Mouse (Mus musculus): ENCODE results near the gene M1ap. TPM values are rescaled to one million over a fixed set of nuclear protein-coding genes. Genes with fewer than 3 reads are reported as not detected.

The M1ap gene
- total and polyA plus RNA-seq, 2 experiments from 2014 or later, result 1.2 TPM; not detected in 1

DNA sequence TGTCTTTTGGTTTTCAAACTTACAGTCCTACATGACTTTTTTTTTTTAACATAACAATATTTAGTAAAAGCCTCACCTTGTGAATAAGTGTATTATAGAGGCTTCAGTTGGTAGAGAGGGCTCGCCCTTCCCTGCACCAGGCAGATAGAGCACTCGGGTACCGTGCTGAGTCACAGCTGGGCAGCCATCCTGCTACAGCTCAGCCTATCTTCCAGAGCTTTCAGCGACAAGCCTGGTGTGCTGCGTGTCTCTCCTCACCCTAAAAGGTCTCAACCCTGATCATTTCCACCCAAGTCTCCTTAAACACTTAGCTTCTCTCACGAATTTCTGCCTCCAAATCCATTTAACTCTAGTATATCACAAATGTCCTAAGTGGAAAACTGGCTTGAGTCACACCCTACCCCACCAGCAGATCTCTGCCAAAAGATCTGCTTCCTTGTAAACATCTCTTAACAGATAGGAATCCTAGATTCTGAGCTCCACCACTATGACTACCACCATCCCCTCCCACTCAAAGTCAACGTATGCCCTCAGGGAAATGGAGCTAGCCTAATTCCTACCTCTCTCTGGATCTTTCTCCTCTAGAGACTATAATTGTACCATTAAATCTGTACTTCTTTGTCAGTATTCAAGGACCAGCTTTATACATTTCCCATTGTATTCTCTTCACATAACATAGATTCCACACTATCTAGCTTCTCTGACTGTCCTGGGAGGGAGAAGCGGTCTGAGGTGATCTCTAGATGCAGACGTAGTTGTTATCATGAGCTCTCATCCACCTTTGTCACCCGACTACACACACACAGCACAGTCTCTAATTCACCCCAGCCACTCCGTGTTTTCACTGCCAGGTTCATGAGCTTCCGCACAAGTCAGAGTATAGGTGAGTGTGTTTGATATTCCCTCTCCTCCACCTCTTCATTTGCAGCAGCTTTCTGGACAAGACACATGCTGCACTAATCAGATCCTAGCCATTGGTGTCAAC is 68.1 kb downstream of the M1ap start:
- no peak overlapping the region for H3K4me3 ChIP-seq (ENCODE audit: low read depth, low read length)
- TF ChIP-seq CTCF (IDR thresholded peaks at IDR 0.05), result no peak
- 78% methylated on average over 12 of the region's 12 CpGs for WGBS
- H3K27ac ChIP-seq (ENCODE audit: low read depth, low read length), result no peak overlapping the region
- H3K9me3 ChIP-seq (ENCODE audit: low read length), result no peaks in the 10 kb centered on the region
- DNase-seq (ENCODE audit: low spot score) (no peak), ATAC-seq (ENCODE audit: low FRiP score) (no peak)
- H3K4me2 ChIP-seq (ENCODE audit: low read depth, low read length, poor library complexity, severe bottlenecking), result no peak overlapping the region
- no peak overlapping the region for H3K9ac ChIP-seq (replicated peaks; ENCODE audit: low read length, poor library complexity, severe bottlenecking)
- H3K4me1 ChIP-seq (ENCODE audit: insufficient read depth, low read length), result no peaks in the 10 kb centered on the region
- H3K27me3 ChIP-seq (ENCODE audit: insufficient read depth, low read length), result no peaks in the 10 kb centered on the region
- H3K36me3 ChIP-seq (ENCODE audit: insufficient read depth, low read length), result no peaks in the 10 kb centered on the region

DNA sequence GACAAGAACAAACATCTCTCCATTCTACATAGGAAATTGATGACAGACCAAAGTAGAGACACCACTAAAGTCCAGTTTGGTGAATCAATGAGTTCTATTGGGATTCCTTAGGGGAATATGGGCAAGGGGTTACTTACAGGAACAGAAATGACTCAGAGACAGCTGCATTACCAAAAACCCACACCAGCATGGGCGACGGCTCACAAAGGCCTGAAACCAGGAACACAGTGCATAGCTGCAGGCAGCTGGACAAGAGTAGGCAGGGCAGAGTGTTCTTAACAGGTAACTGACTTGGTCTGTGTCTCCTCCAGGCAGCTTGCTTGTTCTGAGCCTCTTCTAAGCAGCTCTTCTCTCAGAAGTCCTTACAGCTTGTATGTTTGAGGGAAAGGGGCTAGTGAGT is 69.0 kb downstream of the M1ap start:
- TF ChIP-seq CTCF (IDR thresholded peaks at IDR 0.05), result no peak

DNA sequence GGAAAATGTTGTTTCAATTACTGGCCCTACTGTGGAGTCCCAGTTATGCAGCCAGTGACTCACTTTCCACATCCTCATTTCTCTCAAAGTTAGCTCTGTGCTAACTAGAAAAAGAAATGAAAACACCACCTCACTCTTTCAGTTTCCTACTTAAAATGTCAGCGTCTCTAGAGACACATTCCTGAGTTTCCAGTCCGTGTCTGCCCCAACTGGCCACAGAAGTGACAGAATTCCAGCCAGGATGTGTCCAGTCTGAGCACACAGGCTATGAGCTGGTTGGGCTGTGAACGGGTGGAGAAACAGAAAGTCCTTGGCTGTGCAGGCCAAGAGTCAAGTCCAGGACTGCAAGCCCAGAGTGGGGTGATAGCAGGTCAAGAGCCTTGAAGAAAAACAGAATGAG is 70.5 kb downstream of the M1ap start:
- TF ChIP-seq CTCF (IDR thresholded peaks at IDR 0.05), result no peak
- ATAC-seq (ENCODE audit: low FRiP score) (no peak), DNase-seq (ENCODE audit: low spot score) (no peak)
- H3K4me3 ChIP-seq (ENCODE audit: low read depth, low read length), result no peak overlapping the region
- 68% methylated on average over 3 of the region's 3 CpGs for WGBS
- H3K4me2 ChIP-seq (ENCODE audit: low read depth, low read length, poor library complexity, severe bottlenecking), result no peak overlapping the region
- no peaks in the 10 kb centered on the region for H3K27me3 ChIP-seq (ENCODE audit: insufficient read depth, low read length)
- no peaks in the 10 kb centered on the region for H3K36me3 ChIP-seq (ENCODE audit: insufficient read depth, low read length)
- H3K9me3 ChIP-seq (ENCODE audit: low read length), result no peaks in the 10 kb centered on the region
- H3K27ac ChIP-seq (ENCODE audit: low read depth, low read length), result no peak overlapping the region
- no peaks in the 10 kb centered on the region for H3K4me1 ChIP-seq (ENCODE audit: insufficient read depth, low read length)
- H3K9ac ChIP-seq (replicated peaks; ENCODE audit: low read length, poor library complexity, severe bottlenecking), result no peak overlapping the region

More for the DNA sequence above, 69.0 kb downstream of the M1ap start:
- no peak overlapping the region for H3K4me3 ChIP-seq (ENCODE audit: low read depth, low read length)
- ATAC-seq (ENCODE audit: low FRiP score), result no peak
- DNase-seq (ENCODE audit: low spot score), result no peak
- H3K27ac ChIP-seq (ENCODE audit: low read depth, low read length), result no peak overlapping the region
- H3K9ac ChIP-seq (replicated peaks; ENCODE audit: low read length, poor library complexity, severe bottlenecking), result no peak overlapping the region
- no peaks in the 10 kb centered on the region for H3K4me1 ChIP-seq (ENCODE audit: insufficient read depth, low read length)
- H3K27me3 ChIP-seq (ENCODE audit: insufficient read depth, low read length), result no peaks in the 10 kb centered on the region
- no peak overlapping the region for H3K4me2 ChIP-seq (ENCODE audit: low read depth, low read length, poor library complexity, severe bottlenecking)
- H3K9me3 ChIP-seq (ENCODE audit: low read length), result no peaks in the 10 kb centered on the region
- WGBS, result 79% methylated on average over 2 of the region's 2 CpGs
- no peaks in the 10 kb centered on the region for H3K36me3 ChIP-seq (ENCODE audit: insufficient read depth, low read length)

DNA sequence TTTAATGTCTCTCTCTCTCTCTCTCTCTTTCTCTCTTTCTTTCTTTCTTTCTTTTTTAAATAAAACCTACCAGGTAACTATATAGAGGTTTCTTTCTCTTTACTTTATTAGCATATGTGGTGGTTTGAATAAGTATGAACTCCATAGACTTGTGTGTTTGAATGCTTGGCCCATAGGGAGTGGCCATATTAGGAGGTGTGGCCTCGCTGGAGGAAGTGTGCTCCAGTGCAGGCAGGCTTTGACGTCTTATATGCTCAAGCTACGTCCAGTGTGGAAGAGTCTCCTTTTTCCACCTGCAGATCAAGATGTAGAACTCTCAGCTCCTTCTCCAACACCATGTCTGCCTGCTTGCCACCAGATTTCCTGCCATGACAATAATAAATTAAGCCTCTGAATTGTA is 72.3 kb downstream of the M1ap start:
- Histone ChIP-seq H3K4me2 (ENCODE audit: low read depth, low read length, poor library complexity, severe bottlenecking) (no peak overlapping the region), H3K9ac (replicated peaks; ENCODE audit: low read length, poor library complexity, severe bottlenecking) (no peak overlapping the region), H3K27me3 (ENCODE audit: insufficient read depth, low read length) (no peaks in the 10 kb centered on the region), H3K9me3 (ENCODE audit: low read length) (no peaks in the 10 kb centered on the region), H3K27ac (ENCODE audit: low read depth, low read length) (no peak overlapping the region), H3K4me1 (ENCODE audit: insufficient read depth, low read length) (no peaks in the 10 kb centered on the region), H3K4me3 (ENCODE audit: low read depth, low read length) (no peak overlapping the region), H3K36me3 (ENCODE audit: insufficient read depth, low read length) (no peaks in the 10 kb centered on the region)
- no peak for TF ChIP-seq CTCF (IDR thresholded peaks at IDR 0.05)
- 71% methylated on average over 3 of the region's 3 CpGs for WGBS
- DNase-seq (ENCODE audit: low spot score) (no peak), ATAC-seq (ENCODE audit: low FRiP score) (no peak)

DNA sequence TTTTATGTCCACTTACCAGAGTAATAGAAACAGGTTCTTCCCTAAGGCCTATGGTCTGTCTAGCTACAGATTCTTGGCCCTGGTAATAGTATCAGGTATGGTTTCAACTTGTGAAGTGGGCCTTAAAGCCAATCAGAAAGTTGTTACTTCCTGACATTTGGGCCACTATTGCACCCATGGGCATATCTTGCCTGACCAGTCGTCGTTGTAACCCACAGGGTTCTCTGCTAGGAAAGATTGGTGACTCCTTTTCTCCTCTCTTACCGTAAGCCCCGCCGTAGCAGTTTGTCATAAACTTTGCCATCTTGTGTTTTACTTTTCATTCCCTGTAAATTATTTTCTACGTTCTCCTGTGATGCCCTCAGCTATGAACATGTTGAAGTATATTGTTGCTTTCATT is 73.4 kb downstream of the M1ap start:
- ATAC-seq (ENCODE audit: low FRiP score) (no peak), DNase-seq (ENCODE audit: low spot score) (no peak)
- H3K27me3 ChIP-seq (ENCODE audit: insufficient read depth, low read length), result no peaks in the 10 kb centered on the region
- H3K36me3 ChIP-seq (ENCODE audit: insufficient read depth, low read length), result no peaks in the 10 kb centered on the region
- no peak for TF ChIP-seq CTCF (IDR thresholded peaks at IDR 0.05)
- no peak overlapping the region for H3K9ac ChIP-seq (replicated peaks; ENCODE audit: low read length, poor library complexity, severe bottlenecking)
- H3K4me3 ChIP-seq (ENCODE audit: low read depth, low read length), result no peak overlapping the region
- no peak overlapping the region for H3K4me2 ChIP-seq (ENCODE audit: low read depth, low read length, poor library complexity, severe bottlenecking)
- H3K27ac ChIP-seq (ENCODE audit: low read depth, low read length), result no peak overlapping the region
- H3K4me1 ChIP-seq (ENCODE audit: insufficient read depth, low read length), result no peaks in the 10 kb centered on the region
- WGBS, result 89% methylated on average over 6 of the region's 6 CpGs
- H3K9me3 ChIP-seq (ENCODE audit: low read length), result no peaks in the 10 kb centered on the region

DNA sequence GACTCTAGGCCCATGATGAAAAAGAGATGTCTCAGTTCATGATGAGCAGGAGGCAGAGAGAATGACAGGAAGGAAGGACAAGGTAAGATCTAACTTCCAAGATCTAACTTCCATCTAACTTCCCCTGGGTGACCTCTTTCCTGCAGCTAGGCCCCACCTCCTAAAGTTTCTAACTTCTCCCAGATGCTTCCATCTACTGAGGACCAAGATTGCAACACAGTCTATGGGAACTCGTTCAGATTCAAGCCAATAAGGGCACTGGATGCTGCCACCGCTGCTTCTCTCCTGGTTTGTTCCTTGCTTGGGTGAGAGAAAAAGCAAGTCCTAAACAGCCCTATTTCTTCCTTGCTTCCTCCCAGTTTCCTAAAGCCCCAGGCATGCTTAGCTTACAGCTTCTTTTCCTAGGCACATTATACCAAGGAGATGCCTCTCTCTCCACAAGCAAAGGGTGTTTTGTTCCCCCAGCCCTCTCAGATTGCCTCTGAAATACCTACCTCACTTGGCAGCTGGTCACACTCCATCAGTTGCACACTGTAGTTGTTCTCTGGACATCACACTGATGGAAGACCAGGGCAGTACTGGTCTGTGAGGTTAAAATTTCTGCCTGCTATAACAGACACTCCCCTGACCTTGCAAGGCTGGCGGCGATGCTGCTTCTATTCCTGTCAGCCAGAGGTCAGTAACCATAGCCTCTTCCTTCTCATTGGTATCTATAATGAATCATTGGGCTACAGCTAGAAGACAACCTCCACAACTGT is 74.3 kb downstream of the M1ap start:
- TF ChIP-seq CTCF (IDR thresholded peaks at IDR 0.05), result no peak

More for the DNA sequence above, 74.3 kb downstream of the M1ap start:
- no peaks in the 10 kb centered on the region for H3K4me1 ChIP-seq (ENCODE audit: insufficient read depth, low read length)
- no peak overlapping the region for H3K27ac ChIP-seq (ENCODE audit: low read depth, low read length)
- H3K4me2 ChIP-seq (ENCODE audit: low read depth, low read length, poor library complexity, severe bottlenecking), result no peak overlapping the region
- H3K27me3 ChIP-seq (ENCODE audit: insufficient read depth, low read length), result no peaks in the 10 kb centered on the region
- no peaks in the 10 kb centered on the region for H3K36me3 ChIP-seq (ENCODE audit: insufficient read depth, low read length)
- DNase-seq (ENCODE audit: low spot score) (no peak), ATAC-seq (ENCODE audit: low FRiP score) (no peak)
- H3K9me3 ChIP-seq (ENCODE audit: low read length), result no peaks in the 10 kb centered on the region
- H3K9ac ChIP-seq (replicated peaks; ENCODE audit: low read length, poor library complexity, severe bottlenecking), result no peak overlapping the region
- no peak overlapping the region for H3K4me3 ChIP-seq (ENCODE audit: low read depth, low read length)
- 86% methylated on average over 4 of the region's 4 CpGs for WGBS
